Mouse (Mus musculus): Measurements from ENCODE around the gene Tbc1d13.
"Not testable (repeated sequence)": the region's sequence is repeated elsewhere in the genome, so short reads cannot be mapped to it uniquely, and the experiment has no call there.

Gene Tbc1d13

GRCm38 (mm10) chr2:30128789-30129188 is 4.8 kb upstream of the Tbc1d13 start:
- DNase-seq (ENCODE audit: low read depth, low spot score) = peak; percentile 81

DNA sequence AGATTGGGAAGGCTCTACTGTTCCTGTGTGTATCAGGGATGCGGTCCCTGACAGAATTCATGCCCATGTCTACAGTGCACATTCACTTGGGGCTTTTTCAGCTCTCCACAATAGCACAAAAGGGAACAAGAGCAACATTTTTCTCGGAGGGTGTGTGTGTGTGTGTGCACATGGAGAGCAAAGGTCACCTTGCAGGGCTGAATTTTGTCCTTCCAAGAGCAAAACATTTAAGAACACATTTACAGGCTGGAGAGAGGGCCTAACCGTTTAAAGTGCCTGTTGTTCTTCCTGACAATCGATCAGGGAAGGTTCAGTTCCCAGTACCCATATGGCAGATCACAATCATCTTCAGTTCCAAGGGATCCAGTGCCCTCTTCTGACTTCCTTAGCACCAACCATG is 3.4 kb upstream of the Tbc1d13 start:
- DNase-seq (ENCODE audit: low read depth, low spot score) = no peak

GRCm38 (mm10) chr2:30131240-30131639 is 2.3 kb upstream of the Tbc1d13 start:
- DNase-seq (ENCODE audit: low read depth, low spot score) = not testable (repeated sequence)

GRCm38 (mm10) chr2:30132801-30133612 is 539 bp upstream of the Tbc1d13 start:
- DNase-seq (ENCODE audit: low read depth, low spot score) = no peak

DNA sequence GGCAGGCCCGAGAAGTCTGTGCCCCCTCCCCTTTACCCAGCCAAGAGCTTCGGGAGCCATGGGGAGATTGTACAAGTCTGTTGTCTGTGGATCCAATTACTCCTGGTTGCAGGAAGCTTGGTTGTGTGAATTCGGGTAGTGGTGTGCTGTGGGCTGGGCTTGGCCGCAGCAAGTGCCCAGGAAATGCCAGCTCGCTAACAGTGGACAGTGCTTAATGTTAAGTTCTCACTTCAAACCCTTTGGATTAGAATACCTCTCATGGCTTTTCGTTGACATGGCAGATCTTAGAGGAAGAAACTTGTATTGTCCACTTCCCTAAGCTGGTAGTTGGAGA is 799 bp downstream of the Tbc1d13 start:
- DNase-seq (ENCODE audit: low read depth, low spot score) = no peak

GRCm38 (mm10) chr2:30134928-30135620 is 1.5 kb downstream of the Tbc1d13 start:
- DNase-seq (ENCODE audit: low read depth, low spot score) = no peak

DNA sequence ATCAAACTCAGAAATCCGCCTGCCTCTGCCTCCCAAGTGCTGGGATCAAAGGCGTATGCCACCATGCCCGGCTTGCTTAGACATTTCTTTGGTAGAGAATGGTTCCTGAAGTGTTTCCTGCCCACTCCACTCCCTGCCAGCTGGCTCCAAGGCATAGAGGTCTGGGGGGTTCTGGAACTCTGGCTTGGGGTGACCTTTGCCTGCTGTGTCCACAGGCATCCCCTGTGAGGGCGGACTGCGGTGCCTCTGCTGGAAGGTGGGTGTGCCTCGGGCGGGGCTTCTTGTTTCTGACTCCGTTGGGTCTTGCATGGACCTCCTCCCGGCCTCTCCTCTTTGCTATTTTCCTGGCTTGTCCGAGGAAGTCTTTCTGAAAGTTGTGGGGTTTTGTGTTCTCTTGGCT is 2.9 kb downstream of the Tbc1d13 start:
- DNase-seq (ENCODE audit: low read depth, low spot score) = no peak

DNA sequence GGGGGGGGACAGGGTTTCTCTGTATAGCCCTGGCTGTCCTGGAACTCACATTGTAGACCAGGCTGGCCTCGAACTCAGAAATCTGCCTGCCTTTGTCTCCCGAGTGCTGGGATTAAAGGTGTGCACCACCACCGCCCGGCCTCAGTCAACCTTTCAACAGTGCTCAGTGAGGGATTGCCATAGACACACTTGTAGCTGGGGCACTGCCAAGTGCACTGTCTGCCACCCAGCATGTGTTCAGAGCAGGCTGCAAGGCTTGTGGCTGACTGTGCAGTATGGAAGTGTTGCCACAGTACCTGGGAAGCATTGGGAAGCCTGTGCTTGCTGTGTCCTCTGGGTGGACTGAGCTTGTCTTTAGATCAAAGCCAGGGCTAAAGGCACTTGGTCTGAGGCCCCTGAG is 6.5 kb downstream of the Tbc1d13 start:
- DNase-seq (ENCODE audit: low read depth, low spot score) = peak; percentile 87

DNA sequence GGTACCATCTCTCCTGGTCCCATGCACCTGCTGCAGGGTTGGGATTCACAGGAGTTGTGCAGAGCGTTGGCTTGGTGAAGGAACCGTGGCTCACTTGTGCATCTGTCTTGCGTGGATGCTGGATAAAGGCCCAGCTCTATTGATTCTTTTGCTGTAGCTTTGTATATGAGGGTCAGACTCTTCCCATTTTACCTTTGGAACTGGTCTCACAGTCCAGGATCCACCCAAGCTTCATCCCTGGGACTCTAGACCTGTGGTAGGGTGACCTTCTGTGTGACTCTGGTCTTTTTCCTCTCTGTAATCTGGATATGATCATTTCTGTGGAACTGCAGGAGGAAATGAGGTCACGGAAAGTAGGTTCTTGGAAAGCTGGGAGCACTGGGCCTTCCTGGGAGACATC is 10.9 kb downstream of the Tbc1d13 start:
- no peak for DNase-seq (ENCODE audit: low read depth, low spot score)

GRCm38 (mm10) chr2:30147466-30147865 is 13.9 kb downstream of the Tbc1d13 start:
- no peak for DNase-seq (ENCODE audit: low read depth, low spot score)

GRCm38 (mm10) chr2:30151840-30152239 is 18.3 kb downstream of the Tbc1d13 start:
- no peak for DNase-seq (ENCODE audit: low read depth, low spot score)

GRCm38 (mm10) chr2:30152616-30153015 is 19.1 kb downstream of the Tbc1d13 start:
- DNase-seq (ENCODE audit: low read depth, low spot score) = no peak

DNA sequence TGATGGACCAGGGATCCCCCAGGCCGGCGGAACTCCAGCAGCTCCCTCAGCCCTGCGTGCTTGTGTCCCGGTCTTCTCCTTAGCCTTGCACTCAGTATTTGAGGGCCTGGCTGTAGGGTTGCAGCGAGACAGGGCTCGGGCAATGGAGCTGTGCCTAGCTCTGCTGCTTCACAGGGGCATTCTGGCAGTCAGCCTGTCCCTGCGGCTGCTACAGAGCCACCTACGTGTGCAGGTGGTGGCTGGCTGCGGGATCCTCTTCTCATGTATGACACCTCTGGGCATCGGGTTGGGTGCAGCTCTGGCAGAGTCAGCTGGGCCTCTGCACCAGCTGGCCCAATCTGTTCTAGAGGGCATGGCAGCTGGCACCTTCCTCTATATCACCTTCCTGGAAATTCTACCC is 26.3 kb downstream of the Tbc1d13 start:
- not testable (repeated sequence) for DNase-seq (ENCODE audit: low read depth, low spot score)

DNA sequence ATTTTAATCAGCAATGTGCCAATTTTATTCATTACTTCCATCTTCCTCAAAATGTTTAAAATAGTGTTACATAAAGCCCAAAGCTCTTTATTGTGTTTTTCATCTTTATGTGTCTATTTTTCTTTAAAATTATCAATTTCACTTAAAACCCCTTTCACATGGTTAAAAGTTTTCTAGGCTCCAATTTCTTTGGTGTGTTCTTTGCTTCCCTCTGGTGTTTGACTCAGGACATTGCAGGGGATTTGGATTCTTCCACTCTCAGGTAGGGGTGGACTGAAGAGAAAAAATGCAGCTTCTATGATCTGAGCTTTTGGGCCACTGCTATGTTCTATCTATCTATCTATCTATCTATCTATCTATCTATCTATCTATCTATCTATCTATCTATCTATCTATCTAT is 28.3 kb downstream of the Tbc1d13 start:
- DNase-seq (ENCODE audit: low read depth, low spot score) = peak; percentile 80

DNA sequence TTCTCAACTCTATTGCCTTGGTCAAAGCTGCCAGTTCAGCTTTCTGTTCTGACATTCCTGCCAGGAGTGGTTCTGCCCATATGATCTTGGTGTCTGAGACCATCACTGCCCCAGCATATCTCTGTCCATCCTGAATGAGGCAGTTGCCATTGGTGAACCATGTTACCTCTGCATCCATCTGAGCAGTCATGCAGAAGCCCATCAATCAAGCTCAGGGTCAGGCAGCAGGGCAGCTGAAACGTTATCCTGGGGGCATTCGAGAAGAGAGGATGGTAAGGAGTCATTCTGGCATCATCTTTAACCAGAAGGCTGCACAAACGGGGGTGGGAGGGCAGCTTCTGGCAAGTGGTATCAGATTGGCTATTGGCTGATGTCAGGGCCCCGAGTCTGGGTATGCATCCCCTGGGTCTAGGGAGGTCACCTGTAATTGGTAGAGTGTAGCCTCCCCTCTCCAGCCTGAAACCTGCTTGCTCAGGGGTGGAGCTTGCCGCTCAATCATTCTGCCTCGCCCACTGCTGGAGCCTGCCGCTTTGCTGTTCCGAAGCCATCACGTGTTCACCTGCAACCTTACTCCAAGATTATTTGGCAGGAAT is 30.9 kb downstream of the Tbc1d13 start:
- DNase-seq (ENCODE audit: low read depth, low spot score) = no peak

DNA sequence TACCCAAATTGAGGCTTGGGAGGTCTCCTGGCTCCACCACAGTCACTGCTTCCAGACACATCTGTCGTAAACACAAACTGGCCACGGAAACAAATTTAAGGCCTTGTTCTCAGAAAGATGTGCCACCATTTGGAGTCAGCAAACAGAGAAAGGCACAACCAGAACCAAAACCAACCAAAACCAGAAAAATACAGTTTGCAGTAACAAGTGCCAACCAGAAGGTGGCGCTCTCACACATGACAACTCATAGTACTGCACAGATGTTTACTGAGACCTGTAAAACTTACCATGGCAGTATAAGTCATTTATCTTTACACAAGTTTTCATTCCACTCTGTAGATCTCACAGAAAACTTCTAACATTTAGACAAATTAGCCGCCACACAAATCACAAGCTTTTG is 33.1 kb downstream of the Tbc1d13 start:
- DNase-seq (ENCODE audit: low read depth, low spot score) = no peak

DNA sequence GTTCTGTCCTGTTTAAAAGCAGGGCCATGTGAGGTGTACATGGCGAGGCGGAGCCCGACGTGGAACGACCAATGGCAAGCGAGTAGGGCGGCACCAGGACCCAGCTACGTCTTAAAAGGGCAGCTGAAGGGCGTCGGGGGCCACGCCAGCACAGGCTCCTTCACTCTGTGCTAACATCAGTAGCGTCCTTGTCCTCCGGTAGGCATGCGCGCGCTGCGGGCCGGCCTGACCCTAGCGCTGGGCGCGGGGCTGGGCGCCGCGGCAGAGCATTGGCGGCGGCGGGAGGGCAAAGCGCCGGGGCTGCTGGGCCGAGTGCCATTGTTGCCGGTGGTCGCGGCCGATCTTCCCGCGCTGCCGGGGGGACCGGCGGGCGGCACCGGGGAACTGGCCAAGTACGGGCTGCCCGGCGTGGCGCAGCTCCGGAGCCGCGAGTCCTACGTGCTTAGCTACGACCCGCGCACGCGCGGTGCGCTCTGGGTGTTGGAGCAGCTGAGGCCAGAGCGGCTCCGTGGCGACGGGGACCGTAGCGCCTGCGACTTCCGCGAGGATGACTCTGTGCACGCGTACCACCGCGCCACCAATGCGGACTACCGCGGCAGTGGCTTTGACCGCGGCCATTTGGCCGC is 37.9 kb downstream of the Tbc1d13 start, which contains the start of gene Endog:
Gene Endog, plus strand, starts transcription at position 123 of the 626 bp plus-strand sequence.
- peak; percentile 98 for DNase-seq (ENCODE audit: low read depth, low spot score)

GRCm38 (mm10) chr2:30171997-30172382 is 38.4 kb downstream of the Tbc1d13 start:
- DNase-seq (ENCODE audit: low read depth, low spot score) = peak; percentile 53

GRCm38 (mm10) chr2:30173541-30174240 is 40.1 kb downstream of the Tbc1d13 start:
- no peak for DNase-seq (ENCODE audit: low read depth, low spot score)

- DNase-seq (ENCODE audit: low read depth, low spot score) = no peak
Measured at GRCm38 (mm10) chr2:30175897-30176296, 42.4 kb downstream of the Tbc1d13 start.

DNA sequence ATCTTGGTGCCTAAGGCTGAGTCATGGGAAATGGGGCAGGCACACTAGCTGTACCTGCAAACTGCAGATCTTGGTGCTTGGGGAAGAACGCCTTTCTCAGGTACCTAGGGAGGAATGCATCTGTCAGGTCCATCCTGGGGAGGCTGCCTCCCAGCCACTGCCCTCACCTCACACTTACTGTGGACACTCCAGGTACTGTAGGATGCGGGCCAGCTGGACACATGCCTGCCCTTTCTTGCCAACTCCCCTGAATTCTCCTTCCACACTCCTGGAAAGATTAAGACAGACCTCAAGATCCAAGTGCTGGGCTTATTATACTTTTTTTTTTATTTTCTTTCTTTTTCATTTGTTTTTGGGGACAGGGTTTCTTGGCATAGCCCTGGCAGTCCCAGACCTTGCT is 43.0 kb downstream of the Tbc1d13 start:
- no peak for DNase-seq (ENCODE audit: low read depth, low spot score)
